Mouse (Mus musculus): ENCODE results near the gene Slc26a6. TPM values are rescaled to one million over a fixed set of nuclear protein-coding genes. Genes with fewer than 3 reads are reported as not detected.

The Slc26a6 gene
- 12.6 and 12.7 TPM in 2 replicates for polyA plus RNA-seq (2014; fragmentation: Nextera tagmentation; extraction: Ambion mirVana)

DNA sequence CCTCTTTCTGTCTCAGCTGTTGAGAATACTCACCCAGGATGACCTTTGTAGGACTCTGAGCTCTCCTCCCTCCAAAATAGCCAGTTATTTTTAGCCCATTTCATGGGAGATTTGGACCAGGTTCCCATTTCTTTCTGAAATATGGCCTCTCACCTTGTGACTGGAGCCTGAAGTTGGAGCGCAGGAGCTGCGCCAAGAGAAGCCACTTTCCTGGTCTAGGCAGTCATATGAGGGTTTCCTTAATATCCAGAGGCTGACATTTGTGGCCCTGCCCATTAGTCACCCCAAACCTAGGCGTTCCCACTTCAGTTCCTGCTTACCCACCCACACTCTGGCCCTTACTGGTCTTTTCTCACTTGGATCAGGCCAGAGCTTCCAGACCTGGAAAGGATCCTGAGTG lies at the start of gene Slc26a6:
TSS of gene Slc26a6 (plus strand) at position 308 of the 400 bp plus-strand sequence.
- H3K4me1 ChIP-seq (replicated peaks; ENCODE audit: control insufficient read depth, insufficient read depth, low read length): 0 out of 2 replicates have a peak, but pooled peaks cover 1% of the 10 kb centered on the region
- no peaks in the 10 kb centered on the region; the same call in 1 of the 2 replicates for H3K36me3 ChIP-seq (ENCODE audit: control insufficient read depth, insufficient read depth, low read length)
- 92% methylated on average over 3 of the region's 3 CpGs for WGBS
- H3K27ac ChIP-seq (ENCODE audit: low read depth, low read length): peak within 1 kb of the TSS; percentile 75
- DNase-seq (ENCODE audit: low spot score) (no peak), ATAC-seq (replicated peaks; ENCODE audit: low FRiP score) (no peak)
- H3K27me3 ChIP-seq (ENCODE audit: control insufficient read depth, insufficient read depth, low read length): no peaks in the 10 kb centered on the region
- peak within 1 kb of the TSS; percentile 72 for H3K4me3 ChIP-seq (ENCODE audit: low read depth, low read length)
- no peaks in the 10 kb centered on the region for H3K9me3 ChIP-seq (ENCODE audit: control insufficient read depth, low read length)
- peak within 1 kb of the TSS; percentile 90 for H3K4me2 ChIP-seq (ENCODE audit: low read depth, low read length, severe bottlenecking)
- peak within 1 kb of the TSS; percentile 72 for H3K9ac ChIP-seq (ENCODE audit: low read length)

DNA sequence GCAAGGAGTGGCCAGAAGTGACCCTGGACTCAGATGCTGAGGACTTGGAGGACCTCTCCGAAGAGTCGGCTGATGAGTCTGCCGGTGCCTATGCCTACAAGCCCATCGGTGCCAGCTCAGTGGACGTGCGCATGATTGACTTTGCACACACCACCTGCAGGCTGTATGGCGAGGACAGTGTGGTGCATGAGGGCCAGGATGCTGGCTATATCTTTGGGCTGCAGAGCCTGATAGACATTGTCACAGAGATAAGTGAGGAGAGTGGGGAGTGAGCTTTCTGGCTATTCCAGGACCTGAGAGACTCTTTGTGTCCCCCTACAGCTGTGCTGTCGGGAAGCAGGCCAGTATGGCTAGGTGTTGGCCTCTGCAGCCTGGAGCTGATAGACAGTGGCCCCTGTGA lies 47.3 kb upstream of the Slc26a6 start:
- Histone ChIP-seq H3K4me3 (ENCODE audit: low read depth, low read length) (no peak overlapping the region), H3K4me1 (replicated peaks; ENCODE audit: control insufficient read depth, insufficient read depth, low read length) (peaks cover 6% of the 10 kb centered on the region; the same call in 1 of the 2 replicates), H3K27ac (ENCODE audit: low read depth, low read length) (no peak overlapping the region), H3K9ac (ENCODE audit: low read length) (no peak overlapping the region), H3K27me3 (ENCODE audit: control insufficient read depth, insufficient read depth, low read length) (no peaks in the 10 kb centered on the region), H3K9me3 (ENCODE audit: control insufficient read depth, low read length) (no peaks in the 10 kb centered on the region), H3K4me2 (ENCODE audit: low read depth, low read length, severe bottlenecking) (no peak overlapping the region), H3K36me3 (ENCODE audit: control insufficient read depth, insufficient read depth, low read length) (peaks cover 14% of the 10 kb centered on the region)
- 92% methylated on average over 8 of the region's 8 CpGs for WGBS
- ATAC-seq (replicated peaks; ENCODE audit: low FRiP score) (no peak), DNase-seq (ENCODE audit: low spot score) (no peak)

DNA sequence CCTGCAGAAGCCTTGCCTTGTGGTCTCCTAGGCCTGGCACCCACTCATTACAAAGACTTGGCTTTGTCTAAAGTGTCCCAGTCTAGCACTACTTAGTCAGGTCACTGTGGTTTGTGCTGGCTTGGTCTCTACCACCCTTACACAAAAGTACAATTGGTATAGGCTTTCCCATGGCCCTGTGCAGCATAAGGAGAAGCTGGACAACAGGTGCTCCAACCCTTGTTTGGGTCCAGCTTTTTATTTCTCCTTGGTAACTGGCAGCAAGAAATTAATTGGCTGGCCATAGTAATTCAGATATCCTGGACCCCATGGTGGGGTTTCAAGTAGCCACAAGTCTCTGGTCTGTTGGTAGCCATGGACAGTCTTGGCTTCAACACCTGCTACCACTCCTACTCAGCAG lies 46.7 kb upstream of the Slc26a6 start:
- ATAC-seq (replicated peaks; ENCODE audit: low FRiP score): no peak
- peaks cover 12% of the 10 kb centered on the region for H3K36me3 ChIP-seq (ENCODE audit: control insufficient read depth, insufficient read depth, low read length)
- no peak for DNase-seq (ENCODE audit: low spot score)

DNA sequence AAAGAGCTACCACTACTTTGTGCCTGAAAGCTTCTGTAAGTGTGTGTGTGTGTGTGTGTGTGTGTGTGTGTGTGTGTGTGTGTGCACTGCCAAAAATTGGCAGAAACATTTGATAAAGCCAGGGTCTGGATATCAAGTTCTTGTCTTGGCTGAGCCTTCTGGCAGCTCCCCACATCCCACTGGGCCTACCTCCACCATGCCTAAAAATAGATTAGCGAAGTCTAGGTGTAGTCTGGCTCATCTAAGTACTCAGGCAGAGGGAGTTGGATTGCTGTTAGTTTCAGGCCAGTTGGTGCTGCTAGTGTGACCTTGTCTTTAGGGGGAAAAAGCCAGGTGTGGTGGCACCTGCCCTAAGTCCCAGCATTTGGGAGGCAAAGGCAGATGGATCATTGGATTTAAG lies 46.3 kb upstream of the Slc26a6 start:
- no peak overlapping the region for H3K27ac ChIP-seq (ENCODE audit: low read depth, low read length)
- no peak overlapping the region for H3K9ac ChIP-seq (ENCODE audit: low read length)
- ATAC-seq (replicated peaks; ENCODE audit: low FRiP score) (no peak), DNase-seq (ENCODE audit: low spot score) (no peak)
- no peaks in the 10 kb centered on the region for H3K9me3 ChIP-seq (ENCODE audit: control insufficient read depth, low read length)
- peaks cover 12% of the 10 kb centered on the region for H3K36me3 ChIP-seq (ENCODE audit: control insufficient read depth, insufficient read depth, low read length)
- WGBS: 93% methylated on average over 1 of the region's 1 CpGs
- H3K4me2 ChIP-seq (ENCODE audit: low read depth, low read length, severe bottlenecking): no peak overlapping the region
- H3K27me3 ChIP-seq (ENCODE audit: control insufficient read depth, insufficient read depth, low read length): no peaks in the 10 kb centered on the region
- peaks cover 6% of the 10 kb centered on the region; the same call in 1 of the 2 replicates for H3K4me1 ChIP-seq (replicated peaks; ENCODE audit: control insufficient read depth, insufficient read depth, low read length)
- no peak overlapping the region for H3K4me3 ChIP-seq (ENCODE audit: low read depth, low read length)

More for the DNA sequence above, 46.7 kb upstream of the Slc26a6 start:
- no peaks in the 10 kb centered on the region for H3K9me3 ChIP-seq (ENCODE audit: control insufficient read depth, low read length)
- no peak overlapping the region for H3K4me3 ChIP-seq (ENCODE audit: low read depth, low read length)
- H3K9ac ChIP-seq (ENCODE audit: low read length): no peak overlapping the region
- peaks cover 6% of the 10 kb centered on the region; the same call in 1 of the 2 replicates for H3K4me1 ChIP-seq (replicated peaks; ENCODE audit: control insufficient read depth, insufficient read depth, low read length)
- H3K4me2 ChIP-seq (ENCODE audit: low read depth, low read length, severe bottlenecking): no peak overlapping the region
- H3K27ac ChIP-seq (ENCODE audit: low read depth, low read length): no peak overlapping the region
- no peaks in the 10 kb centered on the region for H3K27me3 ChIP-seq (ENCODE audit: control insufficient read depth, insufficient read depth, low read length)

DNA sequence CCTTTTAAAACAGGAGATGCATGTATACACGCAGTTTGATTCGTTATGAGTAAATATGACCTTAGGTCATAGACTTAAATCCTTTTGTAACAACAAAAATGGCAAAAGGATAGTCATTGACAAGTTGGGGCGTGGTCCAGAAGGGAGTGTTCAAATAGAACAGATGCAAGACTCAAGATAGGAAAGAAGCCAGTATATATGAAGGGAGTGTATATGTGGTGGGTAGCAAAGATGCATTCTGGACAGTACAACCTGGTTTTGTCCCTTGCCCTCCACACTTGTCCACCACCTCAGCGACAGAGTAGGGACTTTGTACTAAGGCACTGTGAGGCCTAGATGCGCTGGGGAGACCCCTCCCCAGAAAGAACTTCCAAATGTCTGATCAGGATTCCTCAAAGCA lies 45.4 kb upstream of the Slc26a6 start:
- H3K4me1 ChIP-seq (replicated peaks; ENCODE audit: control insufficient read depth, insufficient read depth, low read length): peaks cover 6% of the 10 kb centered on the region; the same call in 1 of the 2 replicates
- peaks cover 12% of the 10 kb centered on the region for H3K36me3 ChIP-seq (ENCODE audit: control insufficient read depth, insufficient read depth, low read length)
- no peaks in the 10 kb centered on the region for H3K9me3 ChIP-seq (ENCODE audit: control insufficient read depth, low read length)
- no peak overlapping the region for H3K9ac ChIP-seq (ENCODE audit: low read length)
- ATAC-seq (replicated peaks; ENCODE audit: low FRiP score): peak; percentile 32
- 72% methylated on average over 5 of the region's 5 CpGs for WGBS
- no peaks in the 10 kb centered on the region for H3K27me3 ChIP-seq (ENCODE audit: control insufficient read depth, insufficient read depth, low read length)
- H3K27ac ChIP-seq (ENCODE audit: low read depth, low read length): no peak overlapping the region
- no peak for DNase-seq (ENCODE audit: low spot score)
- H3K4me3 ChIP-seq (ENCODE audit: low read depth, low read length): peak overlapping the region; percentile 69; the same call in 1 of the 2 replicates
- no peak overlapping the region for H3K4me2 ChIP-seq (ENCODE audit: low read depth, low read length, severe bottlenecking)

DNA sequence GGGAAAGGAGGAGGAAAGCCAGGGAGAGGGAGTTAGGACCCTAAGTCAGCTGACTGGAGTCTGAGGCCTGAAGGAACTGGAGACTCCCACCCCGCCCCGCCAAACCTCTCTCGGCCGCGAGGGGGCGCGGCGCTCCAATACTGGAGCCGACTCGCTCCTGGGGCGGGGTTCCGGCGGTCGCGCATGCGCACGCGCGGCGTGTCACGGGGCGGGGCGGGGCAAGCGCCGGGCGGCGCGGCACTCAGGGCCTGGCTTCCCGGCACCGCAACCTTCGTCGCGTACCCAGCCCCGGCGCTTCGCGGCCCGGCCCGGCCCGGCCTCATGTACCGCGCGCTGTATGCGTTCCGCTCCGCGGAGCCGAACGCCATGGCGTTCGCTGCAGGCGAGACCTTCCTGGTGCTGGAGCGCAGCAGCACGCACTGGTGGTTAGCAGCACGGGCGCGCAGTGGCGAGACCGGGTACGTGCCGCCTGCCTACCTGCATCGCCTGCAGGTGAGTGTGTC lies 44.9 kb upstream of the Slc26a6 start, which contains the start of gene Nckipsd:
TSS of gene Nckipsd (plus strand) at position 206 of the 503 bp plus-strand sequence.
- H3K4me2 ChIP-seq (ENCODE audit: low read depth, low read length, severe bottlenecking): peak within 1 kb of the TSS; percentile 77
- H3K27me3 ChIP-seq (ENCODE audit: control insufficient read depth, insufficient read depth, low read length): no peaks in the 10 kb centered on the region
- H3K36me3 ChIP-seq (ENCODE audit: control insufficient read depth, insufficient read depth, low read length): peaks cover 12% of the 10 kb centered on the region
- under 1% methylated on average over 58 of the region's 62 CpGs for WGBS
- H3K9me3 ChIP-seq (ENCODE audit: control insufficient read depth, low read length): no peaks in the 10 kb centered on the region
- peak within 1 kb of the TSS; percentile 79 for H3K9ac ChIP-seq (ENCODE audit: low read length)
- H3K4me1 ChIP-seq (replicated peaks; ENCODE audit: control insufficient read depth, insufficient read depth, low read length): peaks cover 6% of the 10 kb centered on the region; the same call in 1 of the 2 replicates
- no peak within 1 kb of the TSS for H3K27ac ChIP-seq (ENCODE audit: low read depth, low read length)
- peak within 1 kb of the TSS; percentile 69 for H3K4me3 ChIP-seq (ENCODE audit: low read depth, low read length)
- ATAC-seq (replicated peaks; ENCODE audit: low FRiP score) (peak; percentile 88), DNase-seq (ENCODE audit: low spot score) (peak; percentile 98)

DNA sequence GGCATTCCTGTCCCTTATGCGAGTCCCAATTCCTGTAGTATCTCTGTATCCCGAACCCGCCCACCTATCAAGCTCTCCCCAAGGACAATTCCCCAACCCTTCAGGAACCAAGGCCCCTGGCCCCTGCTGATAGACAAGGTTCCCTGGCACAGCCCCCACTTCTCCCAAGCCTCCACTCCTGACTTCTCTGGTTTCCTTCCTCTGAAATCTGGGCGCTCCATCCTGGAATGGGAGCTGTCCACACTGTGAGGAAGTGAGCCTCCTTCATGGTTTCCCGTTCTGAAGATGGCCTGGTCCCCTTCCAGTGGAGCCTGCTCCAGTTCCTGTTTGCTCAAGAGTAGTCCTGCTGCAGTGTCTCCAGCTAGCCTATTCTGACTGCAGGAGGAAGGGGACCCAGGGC lies 43.9 kb upstream of the Slc26a6 start:
- no peak for DNase-seq (ENCODE audit: low spot score)
- H3K4me1 ChIP-seq (replicated peaks; ENCODE audit: control insufficient read depth, insufficient read depth, low read length): peaks cover 6% of the 10 kb centered on the region; the same call in 1 of the 2 replicates
- no peaks in the 10 kb centered on the region for H3K9me3 ChIP-seq (ENCODE audit: control insufficient read depth, low read length)
- H3K4me3 ChIP-seq (ENCODE audit: low read depth, low read length): peak overlapping the region; percentile 69; the same call in 1 of the 2 replicates
- no peak for ATAC-seq (replicated peaks; ENCODE audit: low FRiP score)
- H3K4me2 ChIP-seq (ENCODE audit: low read depth, low read length, severe bottlenecking): peak overlapping the region; percentile 77
- WGBS: 70% methylated on average over 5 of the region's 5 CpGs
- no peaks in the 10 kb centered on the region for H3K27me3 ChIP-seq (ENCODE audit: control insufficient read depth, insufficient read depth, low read length)
- H3K9ac ChIP-seq (ENCODE audit: low read length): no peak overlapping the region
- H3K36me3 ChIP-seq (ENCODE audit: control insufficient read depth, insufficient read depth, low read length): peaks cover 10% of the 10 kb centered on the region
- H3K27ac ChIP-seq (ENCODE audit: low read depth, low read length): no peak overlapping the region

DNA sequence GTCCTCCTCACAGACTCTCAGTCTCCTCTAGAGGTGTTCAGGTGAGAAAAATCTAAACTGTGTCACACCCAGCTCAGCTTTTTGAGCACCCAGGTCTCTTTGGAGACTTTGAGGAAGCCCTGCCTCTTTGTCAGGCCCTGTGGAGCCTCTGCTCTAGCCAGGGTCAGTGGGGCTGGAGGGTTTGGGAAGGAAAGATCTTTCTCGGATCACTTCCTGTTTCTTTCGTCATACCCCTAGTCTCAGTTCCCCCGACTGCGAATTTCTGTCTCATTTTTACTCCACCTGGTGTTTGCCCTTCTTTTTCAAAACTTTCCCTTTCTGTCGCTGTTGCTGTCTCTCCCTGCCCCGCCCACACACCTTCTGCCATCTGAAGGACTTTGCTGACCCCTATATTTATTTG lies 43.4 kb upstream of the Slc26a6 start:
- DNase-seq (ENCODE audit: low spot score) (no peak), ATAC-seq (replicated peaks; ENCODE audit: low FRiP score) (no peak)
- no peaks in the 10 kb centered on the region for H3K27me3 ChIP-seq (ENCODE audit: control insufficient read depth, insufficient read depth, low read length)
- H3K4me1 ChIP-seq (replicated peaks; ENCODE audit: control insufficient read depth, insufficient read depth, low read length): peaks cover 6% of the 10 kb centered on the region; the same call in 1 of the 2 replicates
- H3K36me3 ChIP-seq (ENCODE audit: control insufficient read depth, insufficient read depth, low read length): peaks cover 5% of the 10 kb centered on the region
- H3K4me3 ChIP-seq (ENCODE audit: low read depth, low read length): no peak overlapping the region
- no peak overlapping the region for H3K9ac ChIP-seq (ENCODE audit: low read length)
- 89% methylated on average over 6 of the region's 6 CpGs for WGBS
- H3K4me2 ChIP-seq (ENCODE audit: low read depth, low read length, severe bottlenecking): no peak overlapping the region
- H3K27ac ChIP-seq (ENCODE audit: low read depth, low read length): no peak overlapping the region
- H3K9me3 ChIP-seq (ENCODE audit: control insufficient read depth, low read length): no peaks in the 10 kb centered on the region

DNA sequence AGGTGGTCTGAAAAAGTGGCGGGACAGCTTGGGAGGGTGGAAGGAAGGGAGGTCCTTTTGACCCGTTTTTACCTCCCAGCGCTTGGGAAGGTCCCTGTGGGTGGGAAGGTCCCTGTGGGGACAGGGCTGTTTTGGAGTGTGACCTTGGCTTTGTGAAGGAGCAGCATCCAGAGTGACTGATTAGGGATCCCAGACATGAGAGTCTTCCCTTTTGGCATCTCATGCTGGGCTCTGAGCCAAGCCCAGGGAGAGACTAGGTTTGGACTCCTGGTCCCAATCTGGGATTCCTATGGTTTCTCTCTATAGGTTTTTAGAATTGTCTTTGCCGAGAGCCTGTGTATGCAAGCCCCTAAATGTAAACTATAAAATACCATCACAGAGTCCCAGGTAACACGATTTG lies 42.6 kb upstream of the Slc26a6 start:
- no peak overlapping the region for H3K27ac ChIP-seq (ENCODE audit: low read depth, low read length)
- WGBS: 85% methylated on average over 5 of the region's 5 CpGs
- no peaks in the 10 kb centered on the region for H3K27me3 ChIP-seq (ENCODE audit: control insufficient read depth, insufficient read depth, low read length)
- no peak for ATAC-seq (replicated peaks; ENCODE audit: low FRiP score)
- no peak overlapping the region for H3K4me2 ChIP-seq (ENCODE audit: low read depth, low read length, severe bottlenecking)
- no peak overlapping the region for H3K4me3 ChIP-seq (ENCODE audit: low read depth, low read length)
- no peaks in the 10 kb centered on the region for H3K9me3 ChIP-seq (ENCODE audit: control insufficient read depth, low read length)
- H3K4me1 ChIP-seq (replicated peaks; ENCODE audit: control insufficient read depth, insufficient read depth, low read length): peaks cover 6% of the 10 kb centered on the region; the same call in 1 of the 2 replicates
- no peak for DNase-seq (ENCODE audit: low spot score)
- H3K36me3 ChIP-seq (ENCODE audit: control insufficient read depth, insufficient read depth, low read length): peaks cover 2% of the 10 kb centered on the region
- H3K9ac ChIP-seq (ENCODE audit: low read length): no peak overlapping the region

Data from forebrain, embryonic 11.5 days (tissue).